Mouse (Mus musculus): ENCODE data around the gene Polr2a.

Polr2a gene

GRCm38 (mm10) chr11:69754701-69755100 is 3.7 kb downstream of the Polr2a start:
- peak; percentile 73 for DNase-seq (ENCODE audit: low read depth, low spot score)

- no peak for DNase-seq (ENCODE audit: low read depth, low spot score)
Measured at GRCm38 (mm10) chr11:69754233-69754632, 4.2 kb downstream of the Polr2a start.

- DNase-seq (ENCODE audit: low read depth, low spot score): no peak
Measured at GRCm38 (mm10) chr11:69752686-69753085, 5.8 kb downstream of the Polr2a start.

- DNase-seq (ENCODE audit: low read depth, low spot score): no peak
Measured at GRCm38 (mm10) chr11:69751635-69752034, 6.8 kb downstream of the Polr2a start.

GRCm38 (mm10) chr11:69731408-69731807 is 27.0 kb downstream of the Polr2a start:
- DNase-seq (ENCODE audit: low read depth, low spot score): peak; percentile 37

- DNase-seq (ENCODE audit: low read depth, low spot score): peak; percentile 86
Measured at GRCm38 (mm10) chr11:69729063-69729462, 29.4 kb downstream of the Polr2a start.

GRCm38 (mm10) chr11:69725951-69726350 is 32.5 kb downstream of the Polr2a start:
- no peak for DNase-seq (ENCODE audit: low read depth, low spot score)

- no peak for DNase-seq (ENCODE audit: low read depth, low spot score)
Measured at GRCm38 (mm10) chr11:69723074-69723473, 35.4 kb downstream of the Polr2a start.

GRCm38 (mm10) chr11:69720852-69721251 is 37.6 kb downstream of the Polr2a start:
- DNase-seq (ENCODE audit: low read depth, low spot score): no peak

GRCm38 (mm10) chr11:69719423-69719822 is 39.0 kb downstream of the Polr2a start:
- no peak for DNase-seq (ENCODE audit: low read depth, low spot score)

- DNase-seq (ENCODE audit: low read depth, low spot score): no peak
Measured at GRCm38 (mm10) chr11:69718661-69719060, 39.8 kb downstream of the Polr2a start.

GRCm38 (mm10) chr11:69716953-69717352 is 41.5 kb downstream of the Polr2a start:
- DNase-seq (ENCODE audit: low read depth, low spot score): peak; percentile 20

- DNase-seq (ENCODE audit: low read depth, low spot score): no peak
Measured at GRCm38 (mm10) chr11:69715929-69716328, 42.5 kb downstream of the Polr2a start.

- DNase-seq (ENCODE audit: low read depth, low spot score): peak; percentile 42
Measured at GRCm38 (mm10) chr11:69715482-69715881, 43.0 kb downstream of the Polr2a start.

- no peak for DNase-seq (ENCODE audit: low read depth, low spot score)
Measured at GRCm38 (mm10) chr11:69714636-69715329, 43.7 kb downstream of the Polr2a start.

- no peak for DNase-seq (ENCODE audit: low read depth, low spot score)
Measured at GRCm38 (mm10) chr11:69712954-69713672, 45.3 kb downstream of the Polr2a start.

GRCm38 (mm10) chr11:69711082-69711481 is 47.4 kb downstream of the Polr2a start:
- no peak for DNase-seq (ENCODE audit: low read depth, low spot score)

GRCm38 (mm10) chr11:69710470-69710869 is 48.0 kb downstream of the Polr2a start:
- DNase-seq (ENCODE audit: low read depth, low spot score): no peak

GRCm38 (mm10) chr11:69709554-69710446 is 48.6 kb downstream of the Polr2a start:
- DNase-seq (ENCODE audit: low read depth, low spot score): no peak

- DNase-seq (ENCODE audit: low read depth, low spot score): no peak
Measured at GRCm38 (mm10) chr11:69708614-69709265, 49.7 kb downstream of the Polr2a start.

GRCm38 (mm10) chr11:69707873-69708381 is 50.5 kb downstream of the Polr2a start:
- DNase-seq (ENCODE audit: low read depth, low spot score): no peak
